In the genomic region with DNA sequence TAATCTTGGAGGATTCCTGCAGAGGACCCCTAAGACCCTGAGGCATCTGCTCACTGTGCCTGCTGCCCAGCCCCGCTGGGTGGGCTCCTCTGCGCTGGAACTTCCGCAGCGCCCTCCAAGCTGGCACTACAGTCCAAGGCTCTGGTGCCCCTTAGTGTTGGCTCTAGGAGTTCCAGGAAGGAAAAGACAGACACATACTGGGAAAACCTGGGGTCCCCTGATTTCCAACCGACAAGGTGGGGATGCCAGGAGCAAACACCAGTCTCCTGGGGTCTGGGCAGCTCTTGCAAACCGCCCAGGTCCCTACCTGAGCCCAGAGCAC, we compare ENCODE assay signal across 9 mouse cellular contexts. TPM values are rescaled to one million over a fixed set of nuclear protein-coding genes. Genes with fewer than 3 reads are reported as not detected.
A peak's percentile ranks its signal among the peaks of the same experiment; 100 is the strongest.
DNase-seq lines count a peak whose midpoint lies in the region; ATAC-seq lines count a peak whose summit lies in the region.
"Had no signal": no experiment of that assay in that cellular context is flagged by ENCODE, and none has a peak within 500 bp of the region (broad histone marks: within the 10 kb centered on the region; RNA-seq: fewer than 3 reads in every experiment).

No protein-coding gene starts in this region.

- H3K4me1 ChIP-seq in hindbrain, embryonic 11.5 days (replicated peaks; ENCODE audit: control insufficient read depth, insufficient read depth, low read length): no peaks in the 10 kb centered on the region

- peak; percentile 48 for ATAC-seq in hindbrain, embryonic 11.5 days (ENCODE audit: low FRiP score)

- intact Hi-C loops in left cerebral cortex, postnatal 36 days (cut with DNase I): loop anchor here (2.0 to 10.0 kb wide), 4 partner anchors 160 to 540 kb away; no protein-coding TSS in a partner anchor

- H3K4me3 ChIP-seq in hindbrain, embryonic 11.5 days (ENCODE audit: low read depth, low read length): peak overlapping the region; percentile 61

- H3K27ac ChIP-seq in hindbrain, embryonic 11.5 days (ENCODE audit: low read depth, low read length): no peak overlapping the region

- no peaks in the 10 kb centered on the region for H3K9me3 ChIP-seq in hindbrain, embryonic 11.5 days (ENCODE audit: control insufficient read depth, low read length)

- DNase-seq in heart, adult 11 months: peak; percentile 37
- no peak for DNase-seq in heart, postnatal 4 days
- DNase-seq in cerebellum, postnatal 10 days: peak; percentile 79 to 81
- peak; percentile 52 for DNase-seq in hindbrain, embryonic 11.5 days (ENCODE audit: low spot score)
- peak; percentile 39 to 43 for DNase-seq in left cerebral cortex, postnatal 36 days (ENCODE audit: low spot score in 2 of 2)
- peak; percentile 56 for DNase-seq in right cerebral cortex, adult 18-20 months
- DNase-seq in lung, adult 18-20 months: no peak
- no peak for DNase-seq in spleen, adult 12 weeks (ENCODE audit: low spot score)

- H3K9ac ChIP-seq in hindbrain, embryonic 11.5 days (ENCODE audit: low read depth, low read length): 0 out of 2 replicates have a peak overlapping the region, but pooled peaks have one; percentile 66

- peak overlapping the region; percentile 84 for H3K4me2 ChIP-seq in hindbrain, embryonic 11.5 days (replicated peaks; ENCODE audit: low read depth, low read length)

- WGBS in hindbrain, embryonic 11.5 days: 2% methylated on average over 6 of the region's 6 CpGs

- no peaks in the 10 kb centered on the region for H3K36me3 ChIP-seq in hindbrain, embryonic 11.5 days (ENCODE audit: control insufficient read depth, insufficient read depth, low read length)

- H3K27me3 ChIP-seq in hindbrain, embryonic 11.5 days (ENCODE audit: control insufficient read depth, insufficient read depth, low read length): peaks cover 8% of the 10 kb centered on the region

RNA-seq across cellular contexts. Expression of a gene that starts 1.5 kb away (rescaled TPM):
- not detected for total RNA-seq in heart, postnatal 4 days (2021)
- polyA plus RNA-seq in hindbrain, embryonic 11.5 days (2014; fragmentation: Nextera tagmentation; extraction: Ambion mirVana): 4.8 and 7.1 TPM in 2 replicates
- 100 to 1,000 TPM; 117 to 124 TPM for total RNA-seq in left cerebral cortex, postnatal 36 days (2021)
- polyA plus RNA-seq: C2C12 had no signal

Comparison
In these comparisons a context has a peak if more than half of its experiments do, and no peak if none do; other contexts are left out.
1. DNase-seq: peak in heart, adult 11 months (single experiment), cerebellum, postnatal 10 days (2 of 2), hindbrain, embryonic 11.5 days (single experiment), left cerebral cortex, postnatal 36 days (2 of 2) and right cerebral cortex, adult 18-20 months (single experiment); none in heart, postnatal 4 days (single experiment), lung, adult 18-20 months (0 of 2) and spleen, adult 12 weeks (single experiment).
2. RNA of a gene that starts 1.5 kb away (total RNA-seq): 117 to 124 TPM in left cerebral cortex, postnatal 36 days; not detected in heart, postnatal 4 days; every median in the first group is over 100 times any median in the second.